Mouse (Mus musculus): ENCODE results near the gene Rgs14. TPM values are rescaled to one million over a fixed set of nuclear protein-coding genes. Genes with fewer than 3 reads are reported as not detected.

The Rgs14 gene
- total and polyA plus RNA-seq, 3 experiments: 14.4 to 20.5 TPM; not detected in 1

DNA sequence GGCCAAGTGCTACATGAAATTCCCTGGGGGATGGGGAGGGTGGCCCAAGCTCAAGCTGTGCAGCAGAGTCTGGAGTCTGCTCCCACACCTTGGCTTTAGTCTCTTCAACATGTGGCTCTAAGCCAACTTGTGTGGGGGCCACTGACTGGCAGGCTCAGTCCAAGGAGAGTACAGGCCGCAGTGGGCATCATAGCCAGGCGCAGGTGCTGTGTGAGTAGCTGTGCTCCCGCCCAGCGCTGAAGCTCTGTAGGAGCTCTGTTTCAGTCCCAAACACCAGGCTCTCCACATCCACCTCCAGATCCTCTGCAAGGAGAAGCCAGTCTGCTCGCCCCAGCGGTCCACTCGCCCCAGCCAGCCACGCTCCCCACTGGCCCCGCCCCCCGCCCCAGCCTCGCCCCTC is 43.9 kb upstream of the Rgs14 start:
- TF ChIP-seq TBP (IDR thresholded peaks at IDR 0.05; ENCODE audit: low read depth, low read length): no peak
- 0 out of 2 replicates have a peak, but pooled peaks have one; percentile 11 for TF ChIP-seq POLR2AphosphoS2 (IDR thresholded peaks at IDR 0.05; ENCODE audit: low read length)
- DNase-seq (ENCODE audit: low read depth, low spot score): no peak
- Histone ChIP-seq H3K9me3 (replicated peaks; ENCODE audit: insufficient read depth, low read length) (no peaks in the 10 kb centered on the region), H3K36me3 (ENCODE audit: control insufficient read depth in 1 of 2, insufficient read depth in 2 of 2, low read length in 2 of 2) (peaks cover 4 to 13% of the 10 kb centered on the region in 2 experiments; a peak in 3 of 4 replicates), H3K27me3 (ENCODE audit: control insufficient read depth in 1 of 2, insufficient read depth in 2 of 2, low read length in 2 of 2) (no peaks in the 10 kb centered on the region), H3K4me1 (ENCODE audit: control insufficient read depth in 1 of 2, insufficient read depth in 2 of 2, low read length in 2 of 2) (peaks cover 0 to 23% of the 10 kb centered on the region in 2 experiments; a peak in 2 of 4 replicates), H3K4me3 (ENCODE audit: control insufficient read depth in 1 of 2, insufficient read depth in 1 of 2, low read depth in 2 of 2, low read length in 2 of 2) (no peak overlapping the region), H3K79me2 (ENCODE audit: control insufficient read depth, insufficient read depth, low read length, poor library complexity) (peaks cover 29% of the 10 kb centered on the region), H3K9ac (ENCODE audit: control insufficient read depth, low read depth, low read length, poor library complexity, severe bottlenecking) (no peak overlapping the region), H3K27ac (ENCODE audit: control insufficient read depth, low read depth, low read length) (no peak overlapping the region)

DNA sequence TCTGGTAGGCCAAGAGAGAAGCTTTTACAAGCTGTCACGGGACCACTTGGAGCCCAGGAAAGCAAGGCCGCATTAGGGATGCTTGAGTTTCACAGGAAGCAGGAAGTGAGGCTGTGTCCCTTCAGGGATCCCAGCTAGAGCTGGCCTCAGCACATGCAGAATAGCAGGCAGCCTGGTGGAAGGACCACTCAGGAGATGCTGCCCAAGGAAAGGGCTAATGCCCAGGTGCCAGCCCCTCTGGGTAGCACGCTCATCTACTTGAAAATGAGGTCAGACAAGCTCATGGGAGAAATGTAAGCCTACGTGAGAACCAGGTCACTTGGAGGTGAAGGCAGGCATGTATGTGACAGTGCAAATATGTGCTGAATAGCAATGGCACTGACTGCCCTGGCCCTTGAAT is 42.4 kb upstream of the Rgs14 start:
- peaks cover 14% of the 10 kb centered on the region for H3K79me2 ChIP-seq (ENCODE audit: control insufficient read depth, insufficient read depth, low read length, poor library complexity)
- H3K36me3 ChIP-seq (ENCODE audit: control insufficient read depth in 1 of 2, insufficient read depth in 2 of 2, low read length in 2 of 2): peaks cover 4 to 9% of the 10 kb centered on the region in 2 experiments; a peak in 2 of 4 replicates
- no peak overlapping the region for H3K27ac ChIP-seq (ENCODE audit: control insufficient read depth, low read depth, low read length)
- no peak overlapping the region for H3K9ac ChIP-seq (ENCODE audit: control insufficient read depth, low read depth, low read length, poor library complexity, severe bottlenecking)
- peak; percentile 39 for DNase-seq (ENCODE audit: low read depth, low spot score)
- no peak for TF ChIP-seq SIN3A (IDR thresholded peaks at IDR 0.05; ENCODE audit: low read length)
- TF ChIP-seq CTCF (IDR thresholded peaks at IDR 0.05 in 2 of 3, conservative IDR thresholded peaks at IDR 0.05 in 1 of 3; ENCODE audit: control insufficient read depth in 1 of 3, insufficient read depth in 1 of 3, low read depth in 2 of 3, low read length in 3 of 3, poor library complexity in 1 of 3, severe bottlenecking in 1 of 3): no peak
- no peak for TF ChIP-seq POLR2A (IDR thresholded peaks at IDR 0.05; ENCODE audit: control insufficient read depth in 1 of 2, insufficient read depth in 1 of 2, low read depth in 1 of 2, low read length in 2 of 2, poor library complexity in 1 of 2)
- TF ChIP-seq MAX (IDR thresholded peaks at IDR 0.05; ENCODE audit: low read length): no peak
- no peak for TF ChIP-seq EP300 (IDR thresholded peaks at IDR 0.05; ENCODE audit: low read depth in 1 of 2, low read length in 2 of 2)
- no peak for TF ChIP-seq KAT2A (conservative IDR thresholded peaks at IDR 0.05; ENCODE audit: low read depth, low read length)
- peaks cover 0 to 17% of the 10 kb centered on the region in 2 experiments; a peak in 2 of 4 replicates for H3K4me1 ChIP-seq (ENCODE audit: control insufficient read depth in 1 of 2, insufficient read depth in 2 of 2, low read length in 2 of 2)
- H3K9me3 ChIP-seq (replicated peaks; ENCODE audit: insufficient read depth, low read length): no peaks in the 10 kb centered on the region
- no peaks in the 10 kb centered on the region for H3K27me3 ChIP-seq (ENCODE audit: control insufficient read depth in 1 of 2, insufficient read depth in 2 of 2, low read length in 2 of 2)
- no peak overlapping the region for H3K4me3 ChIP-seq (ENCODE audit: control insufficient read depth in 1 of 2, insufficient read depth in 1 of 2, low read depth in 2 of 2, low read length in 2 of 2)

- peaks cover 0 to 16% of the 10 kb centered on the region in 2 experiments; a peak in 2 of 4 replicates for H3K4me1 ChIP-seq (ENCODE audit: control insufficient read depth in 1 of 2, insufficient read depth in 2 of 2, low read length in 2 of 2)
- DNase-seq (ENCODE audit: low read depth, low spot score): peak; percentile 94
- no peak overlapping the region for H3K4me3 ChIP-seq (ENCODE audit: control insufficient read depth in 1 of 2, insufficient read depth in 1 of 2, low read depth in 2 of 2, low read length in 2 of 2)
- H3K36me3 ChIP-seq (ENCODE audit: control insufficient read depth in 1 of 2, insufficient read depth in 2 of 2, low read length in 2 of 2): peaks cover 4 to 9% of the 10 kb centered on the region in 2 experiments; a peak in 2 of 4 replicates
- H3K27me3 ChIP-seq (ENCODE audit: control insufficient read depth in 1 of 2, insufficient read depth in 2 of 2, low read length in 2 of 2): no peaks in the 10 kb centered on the region
- H3K9me3 ChIP-seq (replicated peaks; ENCODE audit: insufficient read depth, low read length): no peaks in the 10 kb centered on the region
- H3K27ac ChIP-seq (ENCODE audit: control insufficient read depth, low read depth, low read length): no peak overlapping the region
- peaks cover 10% of the 10 kb centered on the region for H3K79me2 ChIP-seq (ENCODE audit: control insufficient read depth, insufficient read depth, low read length, poor library complexity)
- no peak overlapping the region for H3K9ac ChIP-seq (ENCODE audit: control insufficient read depth, low read depth, low read length, poor library complexity, severe bottlenecking)
- peak; percentile 76 for TF ChIP-seq MYC (IDR thresholded peaks at IDR 0.05; ENCODE audit: low read depth, low read length)
- TF ChIP-seq POLR2AphosphoS5 (IDR thresholded peaks at IDR 0.05; ENCODE audit: borderline replicate concordance, low read depth, low read length): no peak
- no peak for TF ChIP-seq TAL1 (IDR thresholded peaks at IDR 0.05; ENCODE audit: low read length)
- no peak for TF ChIP-seq POLR2AphosphoS2 (IDR thresholded peaks at IDR 0.05; ENCODE audit: low read length)
- TF ChIP-seq CTCF (IDR thresholded peaks at IDR 0.05 in 2 of 3, conservative IDR thresholded peaks at IDR 0.05 in 1 of 3; ENCODE audit: control insufficient read depth in 1 of 3, insufficient read depth in 1 of 3, low read depth in 2 of 3, low read length in 3 of 3, poor library complexity in 1 of 3, severe bottlenecking in 1 of 3): peak; percentile 91 to 97 (median 91)
- no peak for TF ChIP-seq ETS1 (IDR thresholded peaks at IDR 0.05; ENCODE audit: low read depth, low read length)
- TF ChIP-seq TBP (IDR thresholded peaks at IDR 0.05; ENCODE audit: low read depth, low read length): 0 out of 2 replicates have a peak, but pooled peaks have one; percentile 32
- TF ChIP-seq BHLHE40 (IDR thresholded peaks at IDR 0.05; ENCODE audit: borderline replicate concordance, low read depth, low read length): no peak
- TF ChIP-seq MYB (IDR thresholded peaks at IDR 0.05; ENCODE audit: low read depth, low read length): no peak
- peak; percentile 77 for TF ChIP-seq SMC3 (IDR thresholded peaks at IDR 0.05; ENCODE audit: low read depth, low read length)
- peak; percentile 91 for TF ChIP-seq SIN3A (IDR thresholded peaks at IDR 0.05; ENCODE audit: low read length)
- TF ChIP-seq USF1 (IDR thresholded peaks at IDR 0.05; ENCODE audit: low read depth, low read length): peak; percentile 67
- TF ChIP-seq RAD21 (IDR thresholded peaks at IDR 0.05; ENCODE audit: low read depth, low read length): peak; percentile 69
- TF ChIP-seq MAFK (IDR thresholded peaks at IDR 0.05; ENCODE audit: borderline replicate concordance, low read depth, low read length): no peak
- no peak for TF ChIP-seq HCFC1 (IDR thresholded peaks at IDR 0.05; ENCODE audit: low read depth, low read length)
- TF ChIP-seq GATA1 (IDR thresholded peaks at IDR 0.05; ENCODE audit: low read depth, low read length): no peak
- TF ChIP-seq ZKSCAN1 (IDR thresholded peaks at IDR 0.05; ENCODE audit: low read depth, low read length): no peak
- no peak for TF ChIP-seq MAZ (IDR thresholded peaks at IDR 0.05; ENCODE audit: low read depth, low read length)
- TF ChIP-seq JUND (IDR thresholded peaks at IDR 0.05; ENCODE audit: low read depth, low read length): peak; percentile 27; the same call in 1 of the 2 replicates
- TF ChIP-seq MEF2A (IDR thresholded peaks at IDR 0.05; ENCODE audit: extremely low read depth, insufficient replicate concordance, low read depth, low read length, poor library complexity, severe bottlenecking): no peak
- TF ChIP-seq MAX (IDR thresholded peaks at IDR 0.05; ENCODE audit: low read length): peak; percentile 86
- TF ChIP-seq EP300 (IDR thresholded peaks at IDR 0.05; ENCODE audit: low read depth in 1 of 2, low read length in 2 of 2): no peak
- no peak for TF ChIP-seq POLR2A (IDR thresholded peaks at IDR 0.05; ENCODE audit: control insufficient read depth in 1 of 2, insufficient read depth in 1 of 2, low read depth in 1 of 2, low read length in 2 of 2, poor library complexity in 1 of 2)
Observed at GRCm38 (mm10) chr13:55327633-55328032, 41.9 kb upstream of the Rgs14 start.
